Mouse (Mus musculus) liver, embryonic 14.5 days (tissue): Measurements from ENCODE around the gene Zfp619.

Source experiments
- CTCF ChIP-seq: IDR thresholded peaks from 2 replicates; pipeline ENCODE4 v1.5.1; 2016; ENCODE audit warnings: antibody characterized with exemption, low read depth, control low read depth
- EP300 ChIP-seq: IDR thresholded peaks from 2 replicates; pipeline ENCODE4 v1.6.1; 2016; ENCODE audit warnings: antibody characterized with exemption, low read depth

DNA sequence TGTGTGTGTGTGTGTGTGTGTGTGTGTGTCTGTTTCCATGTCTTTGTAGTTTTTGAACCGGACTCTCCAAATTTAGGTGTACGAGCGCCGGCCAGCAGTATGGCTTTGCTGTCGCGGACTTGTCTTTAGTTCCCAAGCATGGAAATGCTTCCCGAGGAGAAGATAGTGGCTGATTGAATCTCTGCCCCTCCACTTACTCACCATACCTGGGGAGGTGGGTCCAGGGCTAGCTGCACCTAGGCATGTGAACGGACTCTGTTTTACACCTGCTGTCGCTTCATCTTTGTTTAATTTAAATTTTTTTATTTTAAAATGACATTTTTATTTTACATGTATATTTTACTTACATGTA is 29.7 kb upstream of the Zfp619 start:
- no peak for TF ChIP-seq CTCF
- no peak for TF ChIP-seq EP300
